ENCODE assay signal across 7 mouse cellular contexts in the genomic region with DNA sequence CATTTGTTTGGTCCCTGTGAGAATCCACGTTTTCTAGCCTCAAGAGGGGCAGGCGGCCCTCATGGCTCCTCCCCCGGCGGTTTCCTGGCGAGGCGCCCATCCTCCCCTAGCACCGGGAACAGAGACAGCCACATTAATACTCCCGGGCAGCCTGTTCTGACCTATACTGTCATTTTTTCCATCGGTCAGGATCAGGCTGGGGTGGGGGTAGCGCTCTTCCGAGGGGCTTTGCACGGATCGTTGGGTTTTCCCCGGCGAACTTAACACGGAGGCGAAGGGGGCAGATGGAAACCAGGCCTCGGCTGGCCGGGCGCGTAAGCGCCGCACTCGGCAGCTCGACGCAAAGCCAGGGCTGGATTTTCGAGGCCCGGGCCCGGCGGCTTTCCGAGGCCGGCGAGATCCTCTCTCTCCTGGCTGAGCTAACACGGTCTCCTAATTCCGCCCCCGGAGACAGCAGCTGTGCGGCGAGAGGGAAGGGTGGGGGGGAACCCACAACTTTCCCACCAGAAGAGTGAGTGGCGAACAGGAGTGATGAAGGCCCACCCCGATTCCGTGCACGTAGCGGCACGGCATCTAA. TPM values are rescaled to one million over a fixed set of nuclear protein-coding genes. Genes with fewer than 3 reads are reported as not detected.
DNase-seq lines count a peak whose midpoint lies in the region; ATAC-seq and TF ChIP-seq lines count a peak whose summit lies in the region.

No protein-coding gene starts in this region.

- no peak for TF ChIP-seq POLR2A in small intestine, adult 2 months (IDR thresholded peaks at IDR 0.05; ENCODE audit: low read depth, low read length)

- WGBS in forebrain, embryonic 10.5 days: 3% methylated on average over 44 of the region's 44 CpGs
- WGBS in heart, postnatal 0 days: 4% methylated on average over 42 of the region's 44 CpGs
- WGBS in small intestine, adult 2 months: 5% methylated on average over 42 of the region's 44 CpGs

- TF ChIP-seq CTCF in E14TG2a.4 (conservative IDR thresholded peaks at IDR 0.05; ENCODE audit: low read length): no peak
- TF ChIP-seq CTCF in heart, postnatal 0 days (IDR thresholded peaks at IDR 0.05; ENCODE audit: low read depth): no peak
- no peak for TF ChIP-seq CTCF in small intestine, adult 2 months (IDR thresholded peaks at IDR 0.05; ENCODE audit: extremely low read depth, insufficient read length, insufficient replicate concordance, low read depth, low read length)

- peak overlapping the region; percentile 93 for H3K27ac ChIP-seq in forebrain, embryonic 10.5 days
- peak overlapping the region; percentile 90 for H3K27ac ChIP-seq in heart, postnatal 0 days (ENCODE audit: low read depth)
- peak overlapping the region; percentile 83 for H3K27ac ChIP-seq in small intestine, adult 2 months (ENCODE audit: insufficient read depth, low read depth, low read length)

- peak; percentile 39 for DNase-seq in R1 (ENCODE audit: low read depth, low spot score)
- DNase-seq in forebrain, embryonic 10.5 days (ENCODE audit: extremely low spot score, low spot score): peak; percentile 65
- peak; percentile 32 for DNase-seq in heart, postnatal 0 days (ENCODE audit: low spot score)
- DNase-seq in kidney, postnatal 4 days: peak; percentile 84 to 87
- peak; percentile 75 for DNase-seq in lung, postnatal 36 days

- H3K36me3 ChIP-seq in E14TG2a.4 (ENCODE audit: insufficient read depth, low read length): no peaks in the 10 kb centered on the region
- H3K36me3 ChIP-seq in forebrain, embryonic 10.5 days (replicated peaks): no peaks in the 10 kb centered on the region
- no peaks in the 10 kb centered on the region for H3K36me3 ChIP-seq in heart, postnatal 0 days (replicated peaks; ENCODE audit: control insufficient read depth, insufficient read depth, low read length)
- no peaks in the 10 kb centered on the region for H3K36me3 ChIP-seq in small intestine, adult 2 months (ENCODE audit: control insufficient read depth, insufficient read depth, low read length)

- H3K9ac ChIP-seq in heart, postnatal 0 days (replicated peaks; ENCODE audit: low read depth, low read length): peak overlapping the region; percentile 20; the same call in 1 of the 2 replicates

- H3K4me2 ChIP-seq in heart, postnatal 0 days (ENCODE audit: low read depth, low read length): peak overlapping the region; percentile 83

- peak; percentile 45 for ATAC-seq in heart, postnatal 0 days (ENCODE audit: insufficient read depth, low read depth)

- 0 out of 2 replicates have a peak, but pooled peaks have one; percentile 16 for TF ChIP-seq EP300 in heart, postnatal 0 days (IDR thresholded peaks at IDR 0.05; ENCODE audit: low read depth)

- H3K4me3 ChIP-seq in E14TG2a.4 (replicated peaks; ENCODE audit: low read length): peak overlapping the region; percentile 68
- H3K4me3 ChIP-seq in forebrain, embryonic 10.5 days: peak overlapping the region; percentile 58
- peak overlapping the region; percentile 43 for H3K4me3 ChIP-seq in heart, postnatal 0 days (ENCODE audit: low read depth, low read length)
- peak overlapping the region; percentile 64 for H3K4me3 ChIP-seq in small intestine, adult 2 months (ENCODE audit: low read depth, low read length)

- H3K9me3 ChIP-seq in E14TG2a.4 (ENCODE audit: low read length): no peaks in the 10 kb centered on the region
- H3K9me3 ChIP-seq in forebrain, embryonic 10.5 days: no peaks in the 10 kb centered on the region
- no peaks in the 10 kb centered on the region for H3K9me3 ChIP-seq in heart, postnatal 0 days (replicated peaks; ENCODE audit: control insufficient read depth, low read length)

- H3K27me3 ChIP-seq in E14TG2a.4 (ENCODE audit: insufficient read depth, low read length): peaks cover 38% of the 10 kb centered on the region
- H3K27me3 ChIP-seq in forebrain, embryonic 10.5 days (ENCODE audit: poor library complexity, severe bottlenecking): peaks cover 84% of the 10 kb centered on the region
- H3K27me3 ChIP-seq in heart, postnatal 0 days (ENCODE audit: control insufficient read depth, insufficient read depth, low read length): no peaks in the 10 kb centered on the region
- peaks cover 20% of the 10 kb centered on the region for H3K27me3 ChIP-seq in small intestine, adult 2 months (ENCODE audit: control insufficient read depth, insufficient read depth, low read length)

- peaks cover 44% of the 10 kb centered on the region for H3K4me1 ChIP-seq in E14TG2a.4 (replicated peaks; ENCODE audit: low read depth, low read length)
- peaks cover 71% of the 10 kb centered on the region for H3K4me1 ChIP-seq in forebrain, embryonic 10.5 days
- H3K4me1 ChIP-seq in heart, postnatal 0 days (ENCODE audit: control insufficient read depth, insufficient read depth): 0 out of 2 replicates have a peak, but pooled peaks cover 9% of the 10 kb centered on the region
- H3K4me1 ChIP-seq in small intestine, adult 2 months (ENCODE audit: control insufficient read depth, insufficient read depth, insufficient read length, low read length): peaks cover 11% of the 10 kb centered on the region

RNA-seq across cellular contexts. Expression of a gene that starts 1.8 kb away (rescaled TPM):
- 18.0 and 18.9 TPM in 2 replicates for polyA plus RNA-seq in forebrain, embryonic 10.5 days (2016; fragmentation: Nextera tagmentation; extraction: Ambion mirVana)
- 25.7 and 35.5 TPM in 2 replicates for total RNA-seq in heart, postnatal 0 days (2014; rRNA removed; ENCODE audit: low replicate concordance)
- 8.9 and 10.1 TPM in 2 replicates for polyA plus RNA-seq in heart, postnatal 0 days (2015; fragmentation: Nextera tagmentation; extraction: Ambion mirVana)
- 4.5 and 5.5 TPM in 2 replicates for polyA plus RNA-seq in small intestine, adult 2 months (2012; rRNA removed)

Comparison
In these comparisons a context has a peak if more than half of its experiments do, and no peak if none do; other contexts are left out.
1. Peak in every context shown above with its lines: DNase-seq, ATAC-seq, H3K4me3 ChIP-seq and H3K27ac ChIP-seq.
2. DNase-seq: peak in every context shown above with its lines; median percentile 86 in kidney, postnatal 4 days; 75 in lung, postnatal 36 days; 65 in forebrain, embryonic 10.5 days; 39 in R1; 32 in heart, postnatal 0 days.